Mouse (Mus musculus) liver, embryonic 14.5 days (tissue): ENCODE data around the gene Zfp78.

Experiments
- CTCF ChIP-seq: IDR thresholded peaks from 2 replicates; pipeline ENCODE4 v1.5.1; 2016; ENCODE audit warnings: antibody characterized with exemption, low read depth, control low read depth
- EP300 ChIP-seq: IDR thresholded peaks from 2 replicates; pipeline ENCODE4 v1.6.1; 2016; ENCODE audit warnings: antibody characterized with exemption, low read depth

DNA sequence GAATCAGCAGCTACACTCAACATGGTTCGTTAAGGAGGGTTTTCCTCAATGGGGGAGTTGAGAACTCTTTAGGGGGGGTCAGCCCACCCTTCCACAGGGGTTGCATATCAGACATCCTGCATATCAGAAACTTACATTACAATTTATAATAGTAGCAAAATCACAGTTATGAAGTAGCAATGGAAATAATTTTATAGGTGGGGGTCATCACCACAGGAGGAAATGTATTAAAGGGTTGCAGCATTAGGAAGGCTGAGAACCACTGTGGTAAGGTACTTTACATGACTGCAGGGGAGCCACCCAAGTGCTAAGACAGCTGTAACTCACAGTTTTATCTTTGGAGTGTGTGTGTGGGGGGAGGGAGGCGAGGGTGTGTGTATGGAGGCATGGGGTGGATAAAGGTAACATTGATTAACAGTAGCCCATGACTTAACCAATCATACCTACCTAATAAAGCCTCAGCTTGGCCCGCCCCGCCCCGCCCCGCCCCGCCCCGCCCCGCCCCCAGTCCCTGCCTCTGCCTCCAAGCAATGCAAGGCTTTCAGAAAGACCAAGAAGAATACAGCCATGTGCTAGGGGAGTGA lies 2.5 kb upstream of the Zfp78 start:
- TF ChIP-seq EP300, result no peak
- no peak for TF ChIP-seq CTCF
